Mouse (Mus musculus) testis, adult 10 weeks (tissue): ENCODE measurements around the gene Asgr2. TPM values are rescaled to one million over a fixed set of nuclear protein-coding genes. Genes with fewer than 3 reads are reported as not detected.

Experiments
- polyA plus RNA-seq: library from polyadenylated mRNA; stranded (reverse); fragments of 350-450 nt; fragmentation: Illumina TruSeq; extraction: RNeasy Lipid Tissue Mini Kit (QIAGEN cat#74804); gene quantifications from one replicate; pipeline ENCODE4 v1.2.3, GENCODE M21; 2014; ENCODE audit warnings: low read depth, low replicate concordance

Asgr2 gene
- not detected for polyA plus RNA-seq

GRCm38 (mm10) chr11:70091986-70092783 lies at the start of gene Asgr2:
Gene Asgr2, plus strand, starts transcription at chr11:70092644.

GRCm38 (mm10) chr11:70053898-70054570 lies 38.4 kb upstream of the Asgr2 start, which contains the start of gene Asgr1:
Gene Asgr1, plus strand, starts transcription at chr11:70054085.

GRCm38 (mm10) chr11:70129926-70130379 lies 37.5 kb downstream of the Asgr2 start, which contains the start of gene Mgl2:
Gene Mgl2, plus strand, starts transcription at chr11:70130329.

Other genes with a start within 250 kb of the Asgr2 start
- gene Plscr3, start 246.3 kb upstream of the Asgr2 start, polyA plus RNA-seq = 0.28 TPM
- gene Tnk1, start 233.9 kb upstream of the Asgr2 start, polyA plus RNA-seq = 0.07 TPM
- 8.3 TPM for gene Tmem95, start 214.6 kb upstream of the Asgr2 start, polyA plus RNA-seq
- 0.22 TPM for gene Kctd11, start 211.2 kb upstream of the Asgr2 start, polyA plus RNA-seq
- 1.7 TPM for gene Acap1, start 197.1 kb upstream of the Asgr2 start, polyA plus RNA-seq
- 291 TPM for gene 2810408A11Rik, start 191.7 kb upstream of the Asgr2 start, polyA plus RNA-seq
- 5.5 TPM for gene Neurl4, start 191.6 kb upstream of the Asgr2 start, polyA plus RNA-seq
- 66.3 TPM for gene Gps2, start 178.8 kb upstream of the Asgr2 start, polyA plus RNA-seq
- gene Eif5a, start 170.7 kb upstream of the Asgr2 start, polyA plus RNA-seq = 247 TPM
- gene Ybx2, start 156.8 kb upstream of the Asgr2 start, polyA plus RNA-seq = 1,705 TPM
- gene Slc2a4, start 144.5 kb upstream of the Asgr2 start, polyA plus RNA-seq = 0.07 TPM
- gene Cldn7, start 127.9 kb upstream of the Asgr2 start, polyA plus RNA-seq = 0.36 TPM
- 35.9 TPM for gene Ctdnep1, start 111.5 kb upstream of the Asgr2 start, polyA plus RNA-seq
- gene Elp5, start 110.1 kb upstream of the Asgr2 start, polyA plus RNA-seq = 70.4 TPM
- 586 TPM for gene Gabarap, start 101.5 kb upstream of the Asgr2 start, polyA plus RNA-seq
- gene Phf23, start 96.9 kb upstream of the Asgr2 start, polyA plus RNA-seq = 12.7 TPM
- 0.98 TPM for gene Dvl2, start 92.0 kb upstream of the Asgr2 start, polyA plus RNA-seq
- 3.9 TPM for gene Acadvl, start 77.2 kb upstream of the Asgr2 start, polyA plus RNA-seq
- 0.46 TPM for gene Dlg4, start 75.7 kb upstream of the Asgr2 start, polyA plus RNA-seq
- not detected for gene Asgr1, start 38.6 kb upstream of the Asgr2 start, polyA plus RNA-seq
- 0.73 TPM for gene Mgl2, start 37.7 kb downstream of the Asgr2 start, polyA plus RNA-seq
- gene Clec10a, start 63.6 kb downstream of the Asgr2 start, polyA plus RNA-seq = 1.9 TPM
- not detected for gene Slc16a11, start 120.1 kb downstream of the Asgr2 start, polyA plus RNA-seq
- 0.62 TPM for gene Slc16a13, start 128.4 kb downstream of the Asgr2 start, polyA plus RNA-seq
- 1.7 TPM for gene Bcl6b, start 137.2 kb downstream of the Asgr2 start, polyA plus RNA-seq
- gene 0610010K14Rik, start 145.3 kb downstream of the Asgr2 start, polyA plus RNA-seq = 2.5 TPM
- gene Gm21988, start 147.2 kb downstream of the Asgr2 start, polyA plus RNA-seq = 0.46 TPM
- 13.8 TPM for gene Rnasek, start 147.2 kb downstream of the Asgr2 start, polyA plus RNA-seq
- 3.0 TPM for gene Alox12, start 162.7 kb downstream of the Asgr2 start, polyA plus RNA-seq
- gene Alox12e, start 230.0 kb downstream of the Asgr2 start, polyA plus RNA-seq = not detected